Mouse (Mus musculus): ENCODE data around the gene Gch1.

DNA sequence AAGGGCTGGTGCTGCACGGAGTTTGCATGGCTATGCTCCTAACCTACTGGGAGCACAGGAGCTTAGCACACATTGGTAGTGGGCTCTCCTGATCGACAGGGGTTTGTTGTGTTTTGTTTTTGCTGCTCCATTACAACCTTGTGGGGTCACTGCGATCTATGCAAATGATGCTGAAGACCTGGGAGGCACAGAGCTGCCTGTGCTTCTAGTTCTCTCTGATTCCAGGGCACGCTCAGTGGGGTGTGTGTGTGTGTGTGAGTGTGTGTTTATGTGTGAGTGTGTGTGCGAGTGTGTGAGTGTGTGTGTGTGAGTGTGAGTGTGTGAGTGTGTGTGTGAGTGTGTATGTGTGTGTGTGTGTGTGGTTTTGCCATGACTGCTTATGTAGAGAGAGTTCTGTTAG lies 14.1 kb downstream of the Gch1 start:
- TF ChIP-seq HCFC1 (IDR thresholded peaks at IDR 0.05; ENCODE audit: low read depth, low read length) (no peak), POLR2AphosphoS2 (IDR thresholded peaks at IDR 0.05; ENCODE audit: low read length) (no peak), CTCF (IDR thresholded peaks at IDR 0.05 in 2 of 3, conservative IDR thresholded peaks at IDR 0.05 in 1 of 3; ENCODE audit: control insufficient read depth in 1 of 3, insufficient read depth in 1 of 3, low read depth in 2 of 3, low read length in 3 of 3, poor library complexity in 1 of 3, severe bottlenecking in 1 of 3) (no peak), UBTF (IDR thresholded peaks at IDR 0.05; ENCODE audit: borderline replicate concordance, insufficient read depth, low read depth, low read length) (no peak)

All from MEL (cell line).